ENCODE assay signal across 22 mouse cellular contexts in genomic region chr12:24972371-24973350, GRCm38 (mm10). TPM values are rescaled to one million over a fixed set of nuclear protein-coding genes. Genes with fewer than 3 reads are reported as not detected.
A peak's percentile ranks its signal among the peaks of the same experiment; 100 is the strongest.
DNase-seq lines count a peak whose midpoint lies in the region; ATAC-seq and TF ChIP-seq lines count a peak whose summit lies in the region.
"Had no signal": no experiment of that assay in that cellular context is flagged by ENCODE, and none has a peak within 500 bp of the region (broad histone marks: within the 10 kb centered on the region; RNA-seq: fewer than 3 reads in every experiment).

No protein-coding gene starts in this region.

- H3K27me3 ChIP-seq in heart, embryonic 10.5 days (ENCODE audit: insufficient read depth, poor library complexity, severe bottlenecking) = no peaks in the 10 kb centered on the region
- H3K27me3 ChIP-seq in stomach, postnatal 0 days (ENCODE audit: control insufficient read depth, insufficient read depth, low read length) = no peaks in the 10 kb centered on the region
- H3K27me3 ChIP-seq: embryonic facial prominence, embryonic 12.5 days; embryonic facial prominence, embryonic 15.5 days; forebrain, embryonic 12.5 days; forebrain, embryonic 15.5 days; hindbrain, embryonic 12.5 days; hindbrain, embryonic 15.5 days had no signal

- TF ChIP-seq CTCF in stomach, postnatal 0 days (IDR thresholded peaks at IDR 0.05; ENCODE audit: low read depth) = no peak

- no peak for TF ChIP-seq EP300 in stomach, postnatal 0 days (optimal IDR thresholded peaks at IDR 0.05)

- 57% methylated on average over 8 of the region's 8 CpGs for WGBS in heart, embryonic 10.5 days
- 67% methylated on average over 8 of the region's 8 CpGs for WGBS in stomach, postnatal 0 days

- ATAC-seq in stomach, postnatal 0 days (ENCODE audit: low FRiP score, low TSS enrichment) = no peak
- ATAC-seq: forebrain, embryonic 15.5 days had no signal

- DNase-seq in heart, embryonic 10.5 days (ENCODE audit: low spot score) = peak; percentile 71
- DNase-seq in heart, postnatal 25 days (ENCODE audit: low spot score) = no peak
- DNase-seq in 3T3-L1 (ENCODE audit: low read depth, low spot score) (peak; percentile 12), NIH3T3 (ENCODE audit: low read depth) (peak; percentile 11)
- peak; percentile 10 for DNase-seq in stomach, postnatal 0 days (ENCODE audit: low spot score)
- DNase-seq in adrenal gland, postnatal 25 days = no peak
- DNase-seq in cerebellum, adult 11-12 months = no peak
- DNase-seq: adrenal gland, adult 2 months; adrenal gland, postnatal 14 days; cerebellum, adult 2 months; cerebellum, adult 9-11 months; cerebellum, postnatal 25 days; gastrocnemius, postnatal 25 days; heart, adult 2 months; heart, postnatal 4 days had no signal

- H3K4me3 ChIP-seq in heart, embryonic 10.5 days = no peak overlapping the region
- no peak overlapping the region for H3K4me3 ChIP-seq in stomach, postnatal 0 days (ENCODE audit: low read depth, low read length)
- H3K4me3 ChIP-seq: embryonic facial prominence, embryonic 12.5 days; embryonic facial prominence, embryonic 15.5 days; forebrain, embryonic 12.5 days; forebrain, embryonic 15.5 days; heart, adult 2 months; hindbrain, embryonic 12.5 days; hindbrain, embryonic 15.5 days had no signal

- peaks cover 2% of the 10 kb centered on the region; the same call in 1 of the 2 replicates for H3K36me3 ChIP-seq in heart, embryonic 10.5 days
- H3K36me3 ChIP-seq in stomach, postnatal 0 days (ENCODE audit: control insufficient read depth, insufficient read depth, low read length) = no peaks in the 10 kb centered on the region
- H3K36me3 ChIP-seq: embryonic facial prominence, embryonic 12.5 days; embryonic facial prominence, embryonic 15.5 days; forebrain, embryonic 12.5 days; forebrain, embryonic 15.5 days; hindbrain, embryonic 12.5 days had no signal

- no peak overlapping the region for H3K9ac ChIP-seq in stomach, postnatal 0 days (ENCODE audit: low read length)
- H3K9ac ChIP-seq: embryonic facial prominence, embryonic 12.5 days; embryonic facial prominence, embryonic 15.5 days; forebrain, embryonic 12.5 days; forebrain, embryonic 15.5 days; hindbrain, embryonic 12.5 days; hindbrain, embryonic 15.5 days had no signal

- H3K9me3 ChIP-seq in heart, embryonic 10.5 days = no peaks in the 10 kb centered on the region
- H3K9me3 ChIP-seq in stomach, postnatal 0 days (ENCODE audit: control insufficient read depth, low read length) = no peaks in the 10 kb centered on the region
- H3K9me3 ChIP-seq: embryonic facial prominence, embryonic 12.5 days; embryonic facial prominence, embryonic 15.5 days; forebrain, embryonic 12.5 days; forebrain, embryonic 15.5 days; hindbrain, embryonic 12.5 days; hindbrain, embryonic 15.5 days had no signal

- intact Hi-C loops in heart, postnatal 25 days (cut with DNase I) = no loop called here

- H3K27ac ChIP-seq in heart, embryonic 10.5 days = 0 out of 2 replicates have a peak overlapping the region, but pooled peaks have one; percentile 53
- no peak overlapping the region for H3K27ac ChIP-seq in stomach, postnatal 0 days (replicated peaks)
- H3K27ac ChIP-seq: embryonic facial prominence, embryonic 12.5 days; embryonic facial prominence, embryonic 15.5 days; forebrain, embryonic 12.5 days; forebrain, embryonic 15.5 days; heart, adult 2 months; hindbrain, embryonic 12.5 days; hindbrain, embryonic 15.5 days had no signal

- peaks cover 34% of the 10 kb centered on the region for H3K4me1 ChIP-seq in heart, embryonic 10.5 days
- 0 out of 2 replicates have a peak, but pooled peaks cover 2% of the 10 kb centered on the region for H3K4me1 ChIP-seq in stomach, postnatal 0 days (replicated peaks; ENCODE audit: control insufficient read depth, insufficient read depth)

- no peak overlapping the region for H3K4me2 ChIP-seq in stomach, postnatal 0 days (replicated peaks; ENCODE audit: low read depth)
- H3K4me2 ChIP-seq: embryonic facial prominence, embryonic 12.5 days; embryonic facial prominence, embryonic 15.5 days; forebrain, embryonic 12.5 days; forebrain, embryonic 15.5 days; heart, embryonic 11.5 days; hindbrain, embryonic 12.5 days; hindbrain, embryonic 15.5 days had no signal

RNA-seq across cellular contexts. Expression of gene Kidins220, which starts 2.1 kb away (rescaled TPM):
- polyA plus RNA-seq in heart, embryonic 10.5 days (2016; fragmentation: Nextera tagmentation; extraction: Ambion mirVana) = 31.7 and 33.0 TPM in 2 replicates
- total RNA-seq in heart, postnatal 25 days (2021) = 10 to 100 TPM; 69.0 to 76.8 TPM
- 9.1 and 9.9 TPM in 2 replicates for polyA plus RNA-seq in stomach, postnatal 0 days (2015; fragmentation: Nextera tagmentation; extraction: Ambion mirVana)
- 84.4 and 114 TPM in 2 replicates for total RNA-seq in adrenal gland, postnatal 25 days (2021)

Comparison
In these comparisons a context has a peak if more than half of its experiments do, and no peak if none do; other contexts are left out.
1. DNase-seq: peak in heart, embryonic 10.5 days (single experiment), 3T3-L1 (single experiment), NIH3T3 (single experiment) and stomach, postnatal 0 days (single experiment); none in heart, postnatal 25 days (single experiment), adrenal gland, postnatal 25 days (single experiment) and cerebellum, adult 11-12 months (single experiment).